Mouse (Mus musculus): Measurements from ENCODE around the gene Macrod2.

Macrod2 gene

GRCm38 (mm10) chr2:141022971-141023370 is 627.9 kb downstream of the Macrod2 start:
- no peak for DNase-seq (ENCODE audit: low read depth in 2 of 2, low spot score in 2 of 2)

- no peak for DNase-seq (ENCODE audit: low read depth in 2 of 2, low spot score in 2 of 2)
These were observed 628.8 kb downstream of the Macrod2 start for GRCm38 (mm10) chr2:141023916-141024315.

GRCm38 (mm10) chr2:141024316-141025043 is 629.4 kb downstream of the Macrod2 start:
- no peak for DNase-seq (ENCODE audit: low read depth in 2 of 2, low spot score in 2 of 2)

- DNase-seq (ENCODE audit: low read depth in 2 of 2, low spot score in 2 of 2): no peak
These were observed 661.8 kb downstream of the Macrod2 start for GRCm38 (mm10) chr2:141056685-141057454.

GRCm38 (mm10) chr2:141057455-141057833 is 662.3 kb downstream of the Macrod2 start:
- DNase-seq (ENCODE audit: low read depth in 2 of 2, low spot score in 2 of 2): no peak

- DNase-seq (ENCODE audit: low read depth in 2 of 2, low spot score in 2 of 2): no peak
These were observed 679.1 kb downstream of the Macrod2 start for GRCm38 (mm10) chr2:141073981-141074855.

- DNase-seq (ENCODE audit: low read depth in 2 of 2, low spot score in 2 of 2): no peak
These were observed 683.1 kb downstream of the Macrod2 start for GRCm38 (mm10) chr2:141078221-141078620.

- no peak for DNase-seq (ENCODE audit: low read depth in 2 of 2, low spot score in 2 of 2)
These were observed 696.2 kb downstream of the Macrod2 start for GRCm38 (mm10) chr2:141091320-141091719.

GRCm38 (mm10) chr2:141117579-141117978 is 722.5 kb downstream of the Macrod2 start:
- DNase-seq (ENCODE audit: low read depth in 2 of 2, low spot score in 2 of 2): no peak

- no peak for DNase-seq (ENCODE audit: low read depth in 2 of 2, low spot score in 2 of 2)
These were observed 728.8 kb downstream of the Macrod2 start for GRCm38 (mm10) chr2:141123875-141124274.

- no peak for DNase-seq (ENCODE audit: low read depth in 2 of 2, low spot score in 2 of 2)
These were observed 730.5 kb downstream of the Macrod2 start for GRCm38 (mm10) chr2:141125638-141126037.

- DNase-seq (ENCODE audit: low read depth in 2 of 2, low spot score in 2 of 2): no peak
These were observed 747.2 kb downstream of the Macrod2 start for GRCm38 (mm10) chr2:141142266-141142665.

GRCm38 (mm10) chr2:141152011-141152772 is 757.1 kb downstream of the Macrod2 start:
- DNase-seq (ENCODE audit: low read depth in 2 of 2, low spot score in 2 of 2): no peak

- no peak for DNase-seq (ENCODE audit: low read depth in 2 of 2, low spot score in 2 of 2)
These were observed 760.9 kb downstream of the Macrod2 start for GRCm38 (mm10) chr2:141155972-141156371.

- DNase-seq (ENCODE audit: low read depth in 2 of 2, low spot score in 2 of 2): no peak
These were observed 762.0 kb downstream of the Macrod2 start for GRCm38 (mm10) chr2:141156979-141157593.

GRCm38 (mm10) chr2:141158161-141158560 is 763.1 kb downstream of the Macrod2 start:
- DNase-seq (ENCODE audit: low read depth in 2 of 2, low spot score in 2 of 2): no peak

GRCm38 (mm10) chr2:141163918-141164317 is 768.8 kb downstream of the Macrod2 start:
- DNase-seq (ENCODE audit: low read depth in 2 of 2, low spot score in 2 of 2): no peak

- no peak for DNase-seq (ENCODE audit: low read depth in 2 of 2, low spot score in 2 of 2)
These were observed 774.5 kb downstream of the Macrod2 start for GRCm38 (mm10) chr2:141169586-141169985.

GRCm38 (mm10) chr2:141173167-141173566 is 778.1 kb downstream of the Macrod2 start:
- DNase-seq (ENCODE audit: low read depth in 2 of 2, low spot score in 2 of 2): no peak

- no peak for DNase-seq (ENCODE audit: low read depth in 2 of 2, low spot score in 2 of 2)
These were observed 778.5 kb downstream of the Macrod2 start for GRCm38 (mm10) chr2:141173607-141174006.

Data from CD8-positive naive resting alpha-beta T cell, adult 2 months (primary cell).